In the genomic region with DNA sequence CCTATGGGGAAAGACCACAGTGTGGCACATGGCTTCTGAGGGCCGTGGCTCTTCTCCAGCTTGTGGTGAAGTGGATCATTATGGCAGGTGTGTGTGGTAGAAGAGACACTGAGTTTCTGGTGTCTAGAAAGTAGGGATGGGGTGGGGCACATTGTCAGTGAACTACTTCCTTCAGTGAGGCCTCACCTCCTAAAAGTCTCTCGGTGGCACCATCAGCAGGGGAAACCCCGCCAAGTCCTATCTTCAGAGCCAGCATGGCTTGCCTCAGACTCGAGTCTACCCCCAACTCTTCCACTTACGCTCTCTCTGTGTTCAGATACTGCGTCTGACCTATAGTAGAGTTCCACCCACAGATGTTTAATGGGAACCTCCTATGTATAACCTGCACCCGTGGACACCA, we compare ENCODE assay signal across 25 mouse cellular contexts.
"Had no signal": no experiment of that assay in that cellular context is flagged by ENCODE, and none has a peak within 500 bp of the region (broad histone marks: within the 10 kb centered on the region; RNA-seq: fewer than 3 reads in every experiment).

No protein-coding gene starts in this region.

- H3K4me3 ChIP-seq: layer of hippocampus, adult 2 months; limb, embryonic 10.5 days; limb, embryonic 13.5 days; liver, embryonic 12.5 days; liver, embryonic 15.5 days; lung, embryonic 15.5 days; megakaryocyte, embryonic 14.5 days; midbrain, embryonic 10.5 days; midbrain, embryonic 13.5 days; neural tube, embryonic 12.5 days; neural tube, embryonic 15.5 days had no signal

- H3K36me3 ChIP-seq: limb, embryonic 10.5 days; limb, embryonic 13.5 days; liver, embryonic 12.5 days; liver, embryonic 15.5 days; lung, embryonic 15.5 days; midbrain, embryonic 10.5 days; midbrain, embryonic 13.5 days; neural tube, embryonic 12.5 days; neural tube, embryonic 15.5 days had no signal

- H3K27ac ChIP-seq: kidney, postnatal 0 days; layer of hippocampus, adult 2 months; limb, embryonic 10.5 days; limb, embryonic 13.5 days; liver, embryonic 12.5 days; liver, embryonic 15.5 days; lung, embryonic 15.5 days; midbrain, embryonic 10.5 days; midbrain, embryonic 13.5 days; neural tube, embryonic 12.5 days; neural tube, embryonic 15.5 days had no signal

- DNase-seq: kidney, adult 2 months; kidney, postnatal 25 days; layer of hippocampus, adult 9-11 months; liver; lung, adult 18-20 months; lung, postnatal 10 days; lung, postnatal 36 days; right cerebral cortex, adult 18-20 months; right cerebral cortex, postnatal 25 days; spleen, adult 18-20 months; thymus, adult 18-20 months; thymus, postnatal 4 days had no signal

- H3K4me1 ChIP-seq: neural tube, embryonic 12.5 days had no signal

- ATAC-seq: intestine, postnatal 0 days; liver, embryonic 12.5 days; midbrain, embryonic 13.5 days had no signal

- H3K27me3 ChIP-seq: limb, embryonic 13.5 days; liver, embryonic 12.5 days; liver, embryonic 15.5 days; lung, embryonic 15.5 days; midbrain, embryonic 13.5 days; neural tube, embryonic 12.5 days; neural tube, embryonic 15.5 days had no signal
